Mouse (Mus musculus) heart, embryonic 12.5 days (tissue): Measurements from ENCODE around the gene Serpina3b. TPM values are rescaled to one million over a fixed set of nuclear protein-coding genes. Genes with fewer than 3 reads are reported as not detected.

Experiments used
- ATAC-seq: fragments of 200-750 bp; cut with Nextera tagmentation; 2 replicates; pipeline ENCODE4 v1.8.0; 2017; ENCODE audit warnings: moderate TSS enrichment, moderate library complexity; ENCODE audit not compliant: insufficient number of reproducible peaks, low FRiP score
- H3K27ac ChIP-seq: fragments of 300-500 bp; sonication (generic); 2 replicates; pipeline ENCODE4 v1.5.1; 2016; ENCODE audit warnings: mild to moderate bottlenecking, moderate library complexity; ENCODE audit not compliant: poor library complexity, severe bottlenecking
- H3K27me3 ChIP-seq: fragments of 300-500 bp; sonication (generic); replicated peaks from 2 replicates; pipeline ENCODE4 v1.6.1; 2016; ENCODE audit warnings: mild to moderate bottlenecking, moderate library complexity
- H3K36me3 ChIP-seq: fragments of 300-500 bp; sonication (generic); 2 replicates; pipeline ENCODE4 v1.6.1; 2016; ENCODE audit warnings: mild to moderate bottlenecking, moderate library complexity
- H3K4me1 ChIP-seq: fragments of 300-500 bp; sonication (generic); replicated peaks from 2 replicates; pipeline ENCODE4 v1.6.1; 2016; ENCODE audit warnings: mild to moderate bottlenecking
- H3K4me2 ChIP-seq: fragments of 300-500 bp; sonication (generic); 2 replicates; pipeline ENCODE4 v1.6.1; 2016; ENCODE audit warnings: mild to moderate bottlenecking, moderate library complexity
- H3K4me3 ChIP-seq: fragments of 300-500 bp; sonication (generic); 2 replicates; pipeline ENCODE4 v1.5.1; 2016; ENCODE audit warnings: mild to moderate bottlenecking
- H3K9ac ChIP-seq: fragments of 300-500 bp; sonication (generic); 2 replicates; pipeline ENCODE4 v1.6.1; 2016; ENCODE audit warnings: mild to moderate bottlenecking, moderate library complexity
- H3K9me3 ChIP-seq: fragments of 300-500 bp; sonication (generic); replicated peaks from 2 replicates; pipeline ENCODE4 v1.6.1; 2016; ENCODE audit warnings: mild to moderate bottlenecking, moderate library complexity
- WGBS: fragments of 180-500 bp; shearing (Covaris S2); methylation state at CpG from one replicate; pipeline ENCODE4 v1.1.7; 2016; 5-methylcytosine and 5-hydroxymethylcytosine counted together
- polyA plus RNA-seq: library from polyadenylated mRNA; unstranded; fragments of >200 nt; fragmentation: Nextera tagmentation; extraction: Ambion mirVana; gene quantifications from 2 replicates; pipeline ENCODE4 v1.2.1, GENCODE M21; 2016

The Serpina3b gene
- polyA plus RNA-seq, 1 experiment from 2014 or later: 0.10 TPM

GRCm38 (mm10) chr12:104174747-104175146, 47.0 kb downstream of the Serpina3b start:
- Histone ChIP-seq H3K36me3 (no peaks in the 10 kb centered on the region), H3K4me2 (no peak overlapping the region)
- ATAC-seq: no peak

GRCm38 (mm10) chr12:104175636-104176035, 47.8 kb downstream of the Serpina3b start:
- Histone ChIP-seq H3K4me1 (peaks cover 13% of the 10 kb centered on the region), H3K36me3 (no peaks in the 10 kb centered on the region), H3K4me2 (no peak overlapping the region), H3K9ac (no peak overlapping the region), H3K9me3 (peaks cover 7% of the 10 kb centered on the region; the same call in 1 of the 2 replicates), H3K4me3 (no peak overlapping the region), H3K27me3 (peaks cover 22% of the 10 kb centered on the region), H3K27ac (no peak overlapping the region)
- no peak for ATAC-seq
- 89% methylated on average over 3 of the region's 3 CpGs for WGBS

More at GRCm38 (mm10) chr12:104174747-104175146, 47.0 kb downstream of the Serpina3b start:
- Histone ChIP-seq H3K9me3 (peaks cover 7% of the 10 kb centered on the region; the same call in 1 of the 2 replicates), H3K9ac (no peak overlapping the region), H3K27ac (no peak overlapping the region), H3K27me3 (peaks cover 19% of the 10 kb centered on the region), H3K4me1 (peaks cover 13% of the 10 kb centered on the region), H3K4me3 (no peak overlapping the region)
- WGBS: 48% methylated on average over 3 of the region's 3 CpGs

GRCm38 (mm10) chr12:104178577-104178976, 50.8 kb downstream of the Serpina3b start:
- Histone ChIP-seq H3K4me2 (no peak overlapping the region), H3K27me3 (peaks cover 35% of the 10 kb centered on the region), H3K4me3 (no peak overlapping the region), H3K27ac (no peak overlapping the region), H3K9ac (no peak overlapping the region), H3K4me1 (peaks cover 13% of the 10 kb centered on the region), H3K36me3 (no peaks in the 10 kb centered on the region), H3K9me3 (peaks cover 7% of the 10 kb centered on the region; the same call in 1 of the 2 replicates)
- ATAC-seq: peak; percentile 42; the same call in 1 of the 2 replicates

GRCm38 (mm10) chr12:104178987-104179386, 51.2 kb downstream of the Serpina3b start:
- ATAC-seq: peak; percentile 33; the same call in 1 of the 2 replicates
- H3K27ac ChIP-seq: no peak overlapping the region
- H3K4me1 ChIP-seq: peaks cover 13% of the 10 kb centered on the region

GRCm38 (mm10) chr12:104185046-104185445, 57.2 kb downstream of the Serpina3b start:
- no peak overlapping the region for H3K4me2 ChIP-seq
- no peak for ATAC-seq
- H3K27ac ChIP-seq: no peak overlapping the region
- H3K4me1 ChIP-seq: 0 out of 2 replicates have a peak, but pooled peaks cover 3% of the 10 kb centered on the region
- no peaks in the 10 kb centered on the region for H3K36me3 ChIP-seq
- 68% methylated on average over 4 of the region's 4 CpGs for WGBS
- 0 out of 2 replicates have a peak, but pooled peaks cover 3% of the 10 kb centered on the region for H3K9me3 ChIP-seq
- no peak overlapping the region for H3K9ac ChIP-seq
- peaks cover 27% of the 10 kb centered on the region for H3K27me3 ChIP-seq
- no peak overlapping the region for H3K4me3 ChIP-seq

More at GRCm38 (mm10) chr12:104178987-104179386, 51.2 kb downstream of the Serpina3b start:
- 69% methylated on average over 2 of the region's 2 CpGs for WGBS
- Histone ChIP-seq H3K9ac (no peak overlapping the region), H3K4me3 (no peak overlapping the region), H3K9me3 (0 out of 2 replicates have a peak, but pooled peaks cover 3% of the 10 kb centered on the region), H3K27me3 (peaks cover 31% of the 10 kb centered on the region), H3K4me2 (no peak overlapping the region), H3K36me3 (no peaks in the 10 kb centered on the region)

GRCm38 (mm10) chr12:104186041-104186581, 58.3 kb downstream of the Serpina3b start:
- H3K9ac ChIP-seq: no peak overlapping the region
- no peaks in the 10 kb centered on the region for H3K36me3 ChIP-seq
- no peak overlapping the region for H3K27ac ChIP-seq
- no peaks in the 10 kb centered on the region for H3K9me3 ChIP-seq
- peaks cover 23% of the 10 kb centered on the region for H3K27me3 ChIP-seq
- H3K4me3 ChIP-seq: no peak overlapping the region
- 71% methylated on average over 3 of the region's 3 CpGs for WGBS
- ATAC-seq: no peak
- 0 out of 2 replicates have a peak, but pooled peaks cover 3% of the 10 kb centered on the region for H3K4me1 ChIP-seq
- H3K4me2 ChIP-seq: no peak overlapping the region

Other genes starting within 250 kb of the Serpina3b start
- 0.34 TPM in 1 of 2 replicates, not detected in the other for gene Serpina1c, start 223.1 kb upstream of the Serpina3b start, polyA plus RNA-seq
- gene Serpina1e, start 169.0 kb upstream of the Serpina3b start, polyA plus RNA-seq: 0.17 and 0.32 TPM in 2 replicates
- not detected in 2 replicates for gene Serpina11, start 138.0 kb upstream of the Serpina3b start, polyA plus RNA-seq
- gene Serpina9, start 114.2 kb upstream of the Serpina3b start, polyA plus RNA-seq: 0.17 and 0.28 TPM in 2 replicates
- gene Serpina12, start 83.6 kb upstream of the Serpina3b start, polyA plus RNA-seq: not detected in 2 replicates
- not detected in 2 replicates for gene Serpina5, start 26.9 kb upstream of the Serpina3b start, polyA plus RNA-seq
- gene Serpina3a, start 15.3 kb upstream of the Serpina3b start, polyA plus RNA-seq: not detected in 2 replicates
- 0.13 TPM in 1 of 2 replicates, not detected in the other for gene Serpina3c, start 25.9 kb downstream of the Serpina3b start, polyA plus RNA-seq
- gene Serpina3f, start 86.5 kb downstream of the Serpina3b start, polyA plus RNA-seq: 0.09 TPM in 1 of 2 replicates, not detected in the other
- 1.3 and 1.4 TPM in 2 replicates for gene Serpina3g, start 108.2 kb downstream of the Serpina3b start, polyA plus RNA-seq
- 0.12 and 0.32 TPM in 2 replicates for gene Serpina3i, start 135.1 kb downstream of the Serpina3b start, polyA plus RNA-seq
- not detected in 2 replicates for gene Serpina3j, start 186.6 kb downstream of the Serpina3b start, polyA plus RNA-seq
- gene Serpina3k, start 210.5 kb downstream of the Serpina3b start, polyA plus RNA-seq: not detected in 2 replicates
- not detected in 2 replicates for gene Serpina3m, start 210.5 kb downstream of the Serpina3b start, polyA plus RNA-seq